Mouse (Mus musculus) neural tube, embryonic 12.5 days (tissue): ENCODE data around the gene Klc4. TPM values are rescaled to one million over a fixed set of nuclear protein-coding genes. Genes with fewer than 3 reads are reported as not detected.

ENCODE experiments used
- ATAC-seq: fragments of 200-750 bp; cut with Nextera tagmentation; 2 replicates; pipeline ENCODE4 v1.8.0; 2017; ENCODE audit warnings: low read depth, mild to moderate bottlenecking, moderate TSS enrichment, moderate library complexity; ENCODE audit not compliant: low FRiP score
- H3K27ac ChIP-seq: fragments of 300-500 bp; sonication (generic); 2 replicates; pipeline ENCODE4 v1.5.1; 2016
- H3K27me3 ChIP-seq: fragments of 300-500 bp; sonication (generic); replicated peaks from 2 replicates; pipeline ENCODE4 v1.6.1; 2016; ENCODE audit warnings: mild to moderate bottlenecking
- H3K36me3 ChIP-seq: fragments of 300-500 bp; sonication (generic); 2 replicates; pipeline ENCODE4 v1.6.1; 2016; ENCODE audit warnings: mild to moderate bottlenecking
- H3K4me1 ChIP-seq: fragments of 300-500 bp; sonication (generic); 2 replicates; pipeline ENCODE4 v1.6.1; 2016
- H3K4me2 ChIP-seq: fragments of 300-500 bp; sonication (generic); replicated peaks from 2 replicates; pipeline ENCODE4 v1.6.1; 2016; ENCODE audit warnings: mild to moderate bottlenecking
- H3K4me3 ChIP-seq: fragments of 300-500 bp; sonication (generic); 2 replicates; pipeline ENCODE4 v1.5.1; 2016
- H3K9ac ChIP-seq: fragments of 300-500 bp; sonication (generic); 2 replicates; pipeline ENCODE4 v1.6.1; 2016; ENCODE audit warnings: mild to moderate bottlenecking
- H3K9me3 ChIP-seq: fragments of 300-500 bp; sonication (generic); 2 replicates; pipeline ENCODE4 v1.6.1; 2016; ENCODE audit warnings: mild to moderate bottlenecking
- WGBS: fragments of 180-500 bp; shearing (Covaris S2); methylation state at CpG from one replicate; pipeline ENCODE4 v1.1.7; 2016; 5-methylcytosine and 5-hydroxymethylcytosine counted together
- polyA plus RNA-seq: library from polyadenylated mRNA; unstranded; fragments of >200 nt; fragmentation: Nextera tagmentation; extraction: Ambion mirVana; gene quantifications from 2 replicates; pipeline ENCODE4 v1.2.1, GENCODE M21; 2016

Gene Klc4
- polyA plus RNA-seq, 1 experiment from 2014 or later, result 45.2 TPM

GRCm38 (mm10) chr17:46650232-46651031, 4.6 kb upstream of the Klc4 start, which contains the start of gene Cul7:
TSS of gene Cul7 (plus strand) at chr17:46650337.
- Histone ChIP-seq H3K27me3 (no peaks in the 10 kb centered on the region), H3K27ac (peak within 1 kb of the TSS; percentile 92), H3K4me2 (peak within 1 kb of the TSS; percentile 91), H3K9me3 (no peaks in the 10 kb centered on the region), H3K4me3 (peak within 1 kb of the TSS; percentile 67), H3K36me3 (peaks cover 44% of the 10 kb centered on the region), H3K4me1 (peaks cover 46% of the 10 kb centered on the region), H3K9ac (peak within 1 kb of the TSS; percentile 92)
- under 1% methylated on average over 58 of the region's 58 CpGs for WGBS
- ATAC-seq, result peak; percentile 89

DNA sequence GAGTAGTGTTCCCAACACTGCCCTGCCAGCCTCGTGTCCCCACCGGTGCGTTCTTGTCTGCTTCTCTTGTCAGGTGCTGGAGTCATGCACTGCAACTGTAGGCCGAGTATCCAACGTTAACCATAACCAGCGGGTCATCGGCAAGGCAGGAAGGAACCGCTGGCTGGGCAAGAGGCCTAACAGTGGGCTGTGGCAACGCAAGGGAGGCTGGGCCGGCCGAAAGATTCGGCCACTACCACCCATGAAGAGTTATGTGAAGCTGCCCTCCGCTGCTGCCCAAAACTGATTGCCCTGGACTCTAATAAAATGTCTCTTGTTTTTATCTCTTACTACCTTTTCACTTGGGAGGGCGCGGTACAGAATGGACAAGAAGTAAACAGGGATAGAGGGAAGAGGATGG, 4.0 kb upstream of the Klc4 start:
- WGBS, result 34% methylated on average over 15 of the region's 15 CpGs
- Histone ChIP-seq H3K9ac (peak overlapping the region; percentile 92), H3K27me3 (no peaks in the 10 kb centered on the region), H3K4me2 (peak overlapping the region; percentile 91), H3K36me3 (peaks cover 41% of the 10 kb centered on the region), H3K4me1 (peaks cover 53% of the 10 kb centered on the region), H3K4me3 (peak overlapping the region; percentile 67), H3K9me3 (no peaks in the 10 kb centered on the region), H3K27ac (peak overlapping the region; percentile 92)
- ATAC-seq, result no peak

- H3K4me2 ChIP-seq, result no peak overlapping the region
Observed at GRCm38 (mm10) chr17:46648436-46648835, 2.6 kb upstream of the Klc4 start.

GRCm38 (mm10) chr17:46647279-46647678, 1.5 kb upstream of the Klc4 start:
- H3K9ac ChIP-seq, result no peak overlapping the region
- H3K27ac ChIP-seq, result no peak overlapping the region
- no peaks in the 10 kb centered on the region for H3K27me3 ChIP-seq
- H3K4me2 ChIP-seq, result 0 out of 2 replicates have a peak overlapping the region, but pooled peaks have one; percentile 93
- H3K4me1 ChIP-seq, result peaks cover 47% of the 10 kb centered on the region
- ATAC-seq, result no peak
- no peaks in the 10 kb centered on the region for H3K9me3 ChIP-seq
- peaks cover 24% of the 10 kb centered on the region for H3K36me3 ChIP-seq
- 94% methylated on average over 7 of the region's 7 CpGs for WGBS
- H3K4me3 ChIP-seq, result peak overlapping the region; percentile 72; the same call in 1 of the 2 replicates

More at GRCm38 (mm10) chr17:46648436-46648835, 2.6 kb upstream of the Klc4 start:
- Histone ChIP-seq H3K4me1 (peaks cover 56% of the 10 kb centered on the region), H3K27ac (no peak overlapping the region), H3K9ac (no peak overlapping the region), H3K9me3 (no peaks in the 10 kb centered on the region), H3K4me3 (no peak overlapping the region), H3K27me3 (no peaks in the 10 kb centered on the region), H3K36me3 (peaks cover 27% of the 10 kb centered on the region)
- no peak for ATAC-seq
- WGBS, result 94% methylated on average over 9 of the region's 9 CpGs

- peak overlapping the region; percentile 93 for H3K4me2 ChIP-seq
- no peak overlapping the region for H3K27ac ChIP-seq
- no peak; the same call in 1 of the 2 replicates for ATAC-seq
- H3K9me3 ChIP-seq, result no peaks in the 10 kb centered on the region
- H3K27me3 ChIP-seq, result no peaks in the 10 kb centered on the region
- peaks cover 28% of the 10 kb centered on the region for H3K36me3 ChIP-seq
- H3K4me3 ChIP-seq, result peak overlapping the region; percentile 72
- peak overlapping the region; percentile 72 for H3K9ac ChIP-seq
- under 1% methylated on average over 19 of the region's 19 CpGs for WGBS
- peaks cover 37% of the 10 kb centered on the region for H3K4me1 ChIP-seq
Observed at GRCm38 (mm10) chr17:46646322-46646662, 470 bp upstream of the Klc4 start.

DNA sequence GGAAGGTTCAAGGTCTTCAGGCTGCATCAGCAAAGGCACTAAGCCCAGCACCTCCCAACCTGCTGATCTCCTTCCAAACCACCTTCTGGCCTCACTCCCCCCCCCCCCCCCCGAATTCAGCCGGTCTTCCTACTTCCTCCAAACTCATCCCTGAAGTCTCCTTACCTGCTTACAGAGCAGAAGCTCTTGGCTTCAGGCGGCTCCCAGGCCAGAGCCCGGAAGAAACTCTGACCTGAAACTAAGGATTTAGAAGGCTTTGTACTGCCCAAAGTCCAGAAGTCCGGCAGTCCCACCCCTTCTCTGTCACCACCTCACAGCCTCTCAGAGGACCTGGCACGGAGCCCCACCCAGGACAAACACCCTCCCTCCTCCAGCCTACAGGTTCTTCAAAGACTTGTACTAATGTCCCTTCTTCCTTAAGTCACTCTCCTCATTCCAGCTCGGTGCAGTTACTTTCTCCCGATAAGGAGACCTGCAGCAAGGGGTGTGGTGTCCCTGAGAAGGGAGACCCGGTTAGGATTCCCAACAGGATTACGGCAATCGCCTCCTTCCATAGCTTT, 826 bp downstream of the Klc4 start:
- no peak overlapping the region; the same call in 1 of the 2 replicates for H3K27ac ChIP-seq
- H3K4me2 ChIP-seq, result peak overlapping the region; percentile 93
- peak overlapping the region; percentile 72 for H3K4me3 ChIP-seq
- peaks cover 31% of the 10 kb centered on the region for H3K4me1 ChIP-seq
- ATAC-seq, result no peak
- WGBS, result 10% methylated on average over 11 of the region's 11 CpGs
- peaks cover 41% of the 10 kb centered on the region for H3K36me3 ChIP-seq
- H3K27me3 ChIP-seq, result no peaks in the 10 kb centered on the region
- H3K9me3 ChIP-seq, result no peaks in the 10 kb centered on the region
- H3K9ac ChIP-seq, result peak overlapping the region; percentile 76

DNA sequence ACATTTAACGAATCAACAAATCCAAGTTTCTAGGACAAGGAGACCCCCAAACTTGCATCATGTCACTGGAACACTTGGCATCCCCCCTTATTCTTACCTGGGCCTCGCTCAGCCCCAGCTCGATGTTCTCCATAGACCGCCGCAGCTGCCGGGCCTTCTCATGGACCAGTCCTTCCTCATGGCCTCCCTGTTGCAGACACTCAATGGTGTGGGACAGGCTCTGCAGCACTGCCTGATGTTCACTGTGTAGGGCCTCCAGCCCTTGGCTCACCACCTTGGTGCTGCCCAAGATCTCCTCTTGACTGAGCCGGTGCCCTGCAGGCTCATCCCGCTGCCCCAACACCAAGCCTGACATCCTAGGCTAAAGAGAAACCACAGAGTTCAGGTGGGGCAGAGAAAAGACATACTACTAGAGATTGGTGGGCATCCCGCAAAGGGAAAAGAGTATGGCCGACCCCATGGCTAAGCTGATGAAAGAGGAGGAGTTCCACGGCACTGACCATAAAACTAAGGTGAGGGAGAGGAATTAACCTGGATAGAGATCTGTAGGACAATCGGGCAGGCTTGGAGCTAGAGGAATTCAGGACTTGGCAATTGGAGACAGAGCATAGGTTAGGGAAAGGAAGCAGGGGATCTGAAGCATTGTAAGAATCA, 1.5 kb downstream of the Klc4 start:
- Histone ChIP-seq H3K9me3 (no peaks in the 10 kb centered on the region), H3K4me3 (peak overlapping the region; percentile 5; the same call in 1 of the 2 replicates), H3K4me2 (peak overlapping the region; percentile 93), H3K36me3 (peaks cover 48% of the 10 kb centered on the region), H3K27ac (no peak overlapping the region), H3K9ac (peak overlapping the region; percentile 76; the same call in 1 of the 2 replicates), H3K4me1 (peaks cover 24% of the 10 kb centered on the region), H3K27me3 (no peaks in the 10 kb centered on the region)
- ATAC-seq, result no peak
- 89% methylated on average over 12 of the region's 12 CpGs for WGBS

DNA sequence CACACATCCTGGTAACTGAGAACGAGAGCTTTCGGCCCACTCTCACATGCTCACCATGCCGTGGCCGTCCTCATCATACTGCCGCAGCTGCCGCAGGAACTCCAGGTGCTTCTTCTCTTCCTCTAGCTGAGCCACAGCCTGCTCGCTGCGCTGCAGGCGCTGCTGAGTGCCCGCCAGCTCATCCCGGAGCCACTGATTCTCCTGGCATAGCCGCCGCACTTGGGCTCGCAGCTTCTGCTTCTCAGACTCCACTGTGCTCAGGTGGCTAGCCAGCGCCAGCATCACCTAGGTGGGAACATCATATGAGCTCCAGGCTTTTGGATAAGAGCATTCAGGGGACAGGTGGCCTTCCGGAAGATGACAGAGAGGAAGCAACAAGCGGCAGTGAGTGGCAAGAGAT, 3.8 kb downstream of the Klc4 start:
- H3K4me2 ChIP-seq, result no peak overlapping the region
- H3K9ac ChIP-seq, result no peak overlapping the region
- H3K4me3 ChIP-seq, result no peak overlapping the region
- ATAC-seq, result no peak
- H3K4me1 ChIP-seq, result peaks cover 22% of the 10 kb centered on the region
- WGBS, result 90% methylated on average over 17 of the region's 17 CpGs
- H3K9me3 ChIP-seq, result no peaks in the 10 kb centered on the region
- peaks cover 41% of the 10 kb centered on the region for H3K36me3 ChIP-seq
- no peaks in the 10 kb centered on the region for H3K27me3 ChIP-seq
- no peak overlapping the region for H3K27ac ChIP-seq

DNA sequence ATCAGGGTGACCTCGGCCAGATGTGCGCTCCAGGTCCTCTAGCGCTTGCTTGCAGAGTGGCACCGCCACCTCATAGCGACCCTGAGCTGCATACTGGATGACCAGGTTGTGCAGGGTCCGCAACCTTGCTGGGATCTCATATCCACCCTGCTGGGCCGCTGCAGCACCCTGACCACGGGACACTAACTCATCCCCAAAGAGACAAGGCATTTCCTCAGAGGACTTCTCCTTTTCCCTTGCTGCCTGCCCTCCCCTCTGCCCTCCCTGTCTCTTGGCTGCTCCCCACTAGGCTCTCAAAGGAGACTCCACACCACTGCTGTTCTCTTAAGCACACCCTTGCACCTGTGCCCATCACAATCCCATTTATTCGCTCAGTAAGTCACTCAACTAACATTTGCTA, 5.9 kb downstream of the Klc4 start:
- Histone ChIP-seq H3K4me1 (peaks cover 17% of the 10 kb centered on the region), H3K9ac (no peak overlapping the region; the same call in 1 of the 2 replicates), H3K9me3 (no peaks in the 10 kb centered on the region), H3K27me3 (no peaks in the 10 kb centered on the region), H3K27ac (no peak overlapping the region), H3K36me3 (peaks cover 58% of the 10 kb centered on the region), H3K4me2 (no peak overlapping the region), H3K4me3 (no peak overlapping the region)
- no peak for ATAC-seq
- WGBS, result 80% methylated on average over 9 of the region's 9 CpGs

DNA sequence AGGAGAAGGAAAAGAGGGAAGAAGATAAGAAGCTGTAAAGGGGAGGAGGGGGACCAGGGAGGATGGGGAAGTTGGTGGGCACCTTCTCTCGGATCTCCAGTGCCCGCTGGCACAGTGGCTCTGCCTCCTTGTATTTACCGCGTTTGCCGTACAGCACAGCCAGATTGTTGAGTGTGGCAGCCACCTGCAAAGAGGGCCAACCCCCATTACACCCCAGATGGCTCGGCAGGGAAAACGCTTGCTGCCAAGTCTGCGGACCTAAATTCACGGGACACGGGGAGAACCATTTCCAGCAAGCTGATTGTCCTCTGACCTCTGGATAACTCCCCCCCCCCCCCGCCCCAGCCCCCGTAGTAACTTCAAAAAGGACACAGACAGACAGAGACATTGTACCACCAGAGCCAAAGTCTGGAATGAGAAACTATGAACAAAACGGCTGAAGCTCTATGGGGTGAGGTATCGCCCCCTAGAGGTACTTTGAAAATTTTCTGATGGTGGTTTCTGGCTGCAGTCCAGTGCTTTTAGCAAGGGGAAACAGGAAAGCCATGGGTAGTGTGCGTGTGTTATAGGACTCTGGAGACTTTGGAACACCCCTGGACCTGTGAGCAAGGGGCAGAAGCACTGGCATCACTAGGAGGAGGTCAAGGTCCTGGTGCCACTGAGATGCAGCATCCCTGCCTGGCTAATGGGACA, 8.8 kb downstream of the Klc4 start:
- Histone ChIP-seq H3K9ac (peak overlapping the region; percentile 38), H3K4me2 (peak overlapping the region; percentile 45), H3K4me1 (peaks cover 7% of the 10 kb centered on the region), H3K27me3 (no peaks in the 10 kb centered on the region), H3K27ac (no peak overlapping the region), H3K36me3 (peaks cover 67% of the 10 kb centered on the region), H3K9me3 (no peaks in the 10 kb centered on the region), H3K4me3 (no peak overlapping the region)
- 0 out of 2 replicates have a peak, but pooled peaks have one; percentile 21 for ATAC-seq
- 16% methylated on average over 15 of the region's 15 CpGs for WGBS

- H3K4me3 ChIP-seq, result peak overlapping the region; percentile 94
Observed at GRCm38 (mm10) chr17:46629685-46630441, 16.0 kb downstream of the Klc4 start.

More at GRCm38 (mm10) chr17:46629685-46630441, 16.0 kb downstream of the Klc4 start:
- Histone ChIP-seq H3K9ac (peak overlapping the region; percentile 95), H3K4me1 (peaks cover 42% of the 10 kb centered on the region), H3K9me3 (no peaks in the 10 kb centered on the region), H3K36me3 (peaks cover 33% of the 10 kb centered on the region), H3K27me3 (no peaks in the 10 kb centered on the region; the same call in 1 of the 2 replicates), H3K27ac (peak overlapping the region; percentile 86), H3K4me2 (peak overlapping the region; percentile 85)
- WGBS, result 6% methylated on average over 12 of the region's 12 CpGs
- peak; percentile 71 for ATAC-seq
